Mouse (Mus musculus): ENCODE measurements around the gene Fam50a.

GRCm38 (mm10) chrX:74298348-74298747, 14.5 kb upstream of the Fam50a start:
- no peak for TF ChIP-seq POLR2A (IDR thresholded peaks at IDR 0.05; ENCODE audit: low read depth, low read length)
- no peak for TF ChIP-seq CTCF (conservative IDR thresholded peaks at IDR 0.05; ENCODE audit: insufficient read depth, insufficient read length, low read depth, low read length)
